8 mouse cellular contexts compared by ENCODE assay signal in the genomic region with DNA sequence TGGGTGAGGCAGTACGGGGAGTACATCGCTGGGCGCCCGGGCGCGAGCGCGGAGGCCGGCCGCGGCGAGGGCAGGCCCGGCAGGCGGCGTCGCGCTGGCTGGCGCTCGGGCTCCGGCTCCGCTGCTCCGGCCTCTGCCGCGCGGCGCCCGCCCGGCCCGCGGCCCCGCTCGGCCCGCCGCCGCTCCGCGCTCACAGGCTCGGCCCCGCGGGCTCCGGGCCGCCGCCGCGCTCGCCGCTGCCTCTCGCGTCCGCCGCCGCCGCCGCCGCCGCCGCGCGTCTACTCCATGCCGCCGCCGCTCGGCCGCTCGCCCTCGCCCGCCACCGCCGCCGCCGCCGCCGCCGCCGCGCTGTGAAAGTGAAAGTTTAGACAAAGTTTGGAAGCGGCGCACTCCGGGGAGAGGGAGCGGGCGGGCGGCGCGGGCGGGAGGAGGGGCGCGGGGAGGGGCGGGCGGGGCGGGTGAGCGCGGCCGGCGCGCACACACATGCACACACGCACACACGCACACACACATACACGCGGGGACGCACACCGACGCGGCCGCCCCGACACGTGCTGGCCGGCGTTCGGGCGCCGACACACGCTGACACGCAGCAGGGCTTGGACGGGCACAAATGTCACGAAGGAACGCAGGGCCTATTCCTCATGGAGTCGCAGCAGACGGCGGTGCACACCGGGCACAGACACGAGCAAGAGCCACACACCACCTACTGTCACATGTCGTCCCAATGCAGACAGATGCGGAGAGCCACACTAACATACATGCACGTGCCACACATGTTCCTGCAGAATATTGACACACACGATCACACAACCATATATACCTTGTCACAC. TPM values are rescaled to one million over a fixed set of nuclear protein-coding genes. Genes with fewer than 3 reads are reported as not detected.
A peak's percentile ranks its signal among the peaks of the same experiment; 100 is the strongest.
DNase-seq lines count a peak whose midpoint lies in the region; ATAC-seq and TF ChIP-seq lines count a peak whose summit lies in the region.

A gene (minus strand): TSS at position 346 of the 833 bp plus-strand sequence.

- no peak for TF ChIP-seq CTCF in cortical plate, adult 2 months (IDR thresholded peaks at IDR 0.05; ENCODE audit: extremely low read depth, insufficient read depth, low read length)
- TF ChIP-seq CTCF in kidney, adult 2 months (conservative IDR thresholded peaks at IDR 0.05; ENCODE audit: insufficient read depth, insufficient read length, low read depth, low read length) = 0 out of 2 replicates have a peak, but pooled peaks have one; percentile 9

- 16% methylated on average over 112 of the region's 125 CpGs for WGBS in kidney, adult 2 months
- WGBS in limb, embryonic 14.5 days = 2% methylated on average over 44 of the region's 125 CpGs
- WGBS in midbrain, embryonic 15.5 days = 1% methylated on average over 71 of the region's 125 CpGs

- peak within 1 kb of the TSS; percentile 99 for H3K9ac ChIP-seq in limb, embryonic 14.5 days (ENCODE audit: low read depth, low read length, severe bottlenecking)
- H3K9ac ChIP-seq in midbrain, embryonic 15.5 days = peak within 1 kb of the TSS; percentile 60

- no peaks in the 10 kb centered on the region for H3K9me3 ChIP-seq in limb, embryonic 14.5 days (ENCODE audit: control insufficient read depth, low read length)
- H3K9me3 ChIP-seq in midbrain, embryonic 15.5 days = no peaks in the 10 kb centered on the region

- no peak for TF ChIP-seq POLR2A in cortical plate, adult 2 months (IDR thresholded peaks at IDR 0.05; ENCODE audit: extremely low read depth, insufficient read depth, low read length)
- no peak for TF ChIP-seq POLR2A in kidney, adult 2 months (IDR thresholded peaks at IDR 0.05; ENCODE audit: low read depth, low read length)
- no peak for TF ChIP-seq POLR2A in limb, embryonic 14.5 days (IDR thresholded peaks at IDR 0.05; ENCODE audit: borderline replicate concordance, extremely low read depth, insufficient read depth, insufficient read length)

- H3K4me1 ChIP-seq in cortical plate, adult 2 months (ENCODE audit: control insufficient read depth, insufficient read depth, low read length) = peaks cover 9% of the 10 kb centered on the region
- H3K4me1 ChIP-seq in kidney, adult 2 months (ENCODE audit: control insufficient read depth, insufficient read depth, low read length) = 0 out of 2 replicates have a peak, but pooled peaks cover 5% of the 10 kb centered on the region
- peaks cover 36% of the 10 kb centered on the region for H3K4me1 ChIP-seq in limb, embryonic 14.5 days (ENCODE audit: control insufficient read depth, insufficient read depth, low read length)
- peaks cover 18% of the 10 kb centered on the region for H3K4me1 ChIP-seq in midbrain, embryonic 15.5 days

- peak within 1 kb of the TSS; percentile 41 for H3K4me3 ChIP-seq in cortical plate, adult 2 months (ENCODE audit: insufficient read depth, low read length)
- H3K4me3 ChIP-seq in kidney, adult 2 months (ENCODE audit: insufficient read depth, low read depth, low read length) = peak within 1 kb of the TSS; percentile 64
- peak within 1 kb of the TSS; percentile 77 for H3K4me3 ChIP-seq in limb, embryonic 14.5 days (replicated peaks; ENCODE audit: low read length)
- peak within 1 kb of the TSS; percentile 62 for H3K4me3 ChIP-seq in midbrain, embryonic 15.5 days

- H3K27me3 ChIP-seq in kidney, adult 2 months (replicated peaks; ENCODE audit: control insufficient read depth, insufficient read depth, low read length) = no peaks in the 10 kb centered on the region
- H3K27me3 ChIP-seq in limb, embryonic 14.5 days (ENCODE audit: control insufficient read depth, insufficient read depth, low read length) = no peaks in the 10 kb centered on the region
- H3K27me3 ChIP-seq in midbrain, embryonic 15.5 days (replicated peaks) = peaks cover 81% of the 10 kb centered on the region

- H3K4me2 ChIP-seq in limb, embryonic 14.5 days (replicated peaks; ENCODE audit: low read depth, low read length, severe bottlenecking) = peak within 1 kb of the TSS; percentile 93
- peak within 1 kb of the TSS; percentile 97 for H3K4me2 ChIP-seq in midbrain, embryonic 15.5 days

- peak within 1 kb of the TSS; percentile 93 for H3K27ac ChIP-seq in cortical plate, adult 2 months (ENCODE audit: insufficient read depth, low read length)
- peak within 1 kb of the TSS; percentile 27 for H3K27ac ChIP-seq in kidney, adult 2 months (ENCODE audit: insufficient read depth, low read depth, low read length)
- peak within 1 kb of the TSS; percentile 98 for H3K27ac ChIP-seq in limb, embryonic 14.5 days (replicated peaks; ENCODE audit: low read depth, low read length)
- H3K27ac ChIP-seq in midbrain, embryonic 15.5 days = peak within 1 kb of the TSS; percentile 76

- ATAC-seq in limb, embryonic 14.5 days (ENCODE audit: low FRiP score, low read depth) = peak; percentile 38
- ATAC-seq in midbrain, embryonic 15.5 days (replicated peaks) = peak; percentile 46

- DNase-seq in 416B (ENCODE audit: low read depth) = peak; percentile 61
- peak; percentile 90 for DNase-seq in NIH3T3 (ENCODE audit: low read depth)
- DNase-seq in heart, adult 8-10 months (ENCODE audit: low spot score) = no peak
- DNase-seq in kidney, adult 2 months = peak; percentile 82
- peak; percentile 49 for DNase-seq in limb, embryonic 14.5 days (ENCODE audit: low spot score)
- peak; percentile 49 to 54 for DNase-seq in thymus, postnatal 36 days

- H3K36me3 ChIP-seq in kidney, adult 2 months (ENCODE audit: control insufficient read depth, insufficient read depth, low read length) = no peaks in the 10 kb centered on the region
- peaks cover 23% of the 10 kb centered on the region for H3K36me3 ChIP-seq in limb, embryonic 14.5 days (ENCODE audit: control insufficient read depth, insufficient read depth, low read length)
- no peaks in the 10 kb centered on the region for H3K36me3 ChIP-seq in midbrain, embryonic 15.5 days (replicated peaks)

RNA-seq across cellular contexts. Expression of the gene that starts here (rescaled TPM):
- 82.8 and 89.1 TPM in 2 replicates for polyA plus RNA-seq in cortical plate, adult 2 months (2012; rRNA removed)
- total RNA-seq in heart, adult 8-10 months (2022) = 100 to 1,000 TPM; 288 to 356 (median 295) TPM
- polyA plus RNA-seq in kidney, adult 2 months (2012; rRNA removed) = 17.7 and 22.1 TPM in 2 replicates
- 81.2 and 97.7 TPM in 2 replicates for polyA plus RNA-seq in limb, embryonic 14.5 days (2012; rRNA removed)
- polyA plus RNA-seq in limb, embryonic 14.5 days (2014; fragmentation: Nextera tagmentation; extraction: Ambion mirVana) = 100 and 108 TPM in 2 replicates
- 48.6 and 54.0 TPM in 2 replicates for polyA plus RNA-seq in midbrain, embryonic 15.5 days (2015; fragmentation: Nextera tagmentation; extraction: Ambion mirVana)

Comparison
In these comparisons a context has a peak if more than half of its experiments do, and no peak if none do; other contexts are left out.
1. H3K27ac ChIP-seq: peak in every context shown above with its lines; median percentile 98 in limb, embryonic 14.5 days; 93 in cortical plate, adult 2 months; 76 in midbrain, embryonic 15.5 days; 27 in kidney, adult 2 months.